Mouse (Mus musculus) CH12.LX (cell line): ENCODE data around the gene Fam53a. TPM values are rescaled to one million over a fixed set of nuclear protein-coding genes. Genes with fewer than 3 reads are reported as not detected.

Experiments used
- DNase-seq: peaks from one replicate; pipeline ENCODE4 v3.0.0-alpha.2; 2013; ENCODE audit errors: extremely low read depth
- H3K27ac ChIP-seq: 2 replicates; pipeline ENCODE4 v1.5.1; 2012; ENCODE audit warnings: low read depth, mild to moderate bottlenecking, control low read depth, moderate library complexity; ENCODE audit not compliant: insufficient read depth
- H3K27me3 ChIP-seq: replicated peaks from 2 replicates; pipeline ENCODE3; 2012; ENCODE audit warnings: inconsistent platforms
- H3K36me3 ChIP-seq, 2 experiments: replicated peaks in 1 of 2; 2 replicates each; pipeline versions ENCODE3 to v1.6.1; 2012; ENCODE audit warnings: inconsistent platforms in 1 of 2, low read length in 1 of 2, mild to moderate bottlenecking in 1 of 2, mixed read lengths in 1 of 2, moderate library complexity in 1 of 2; ENCODE audit not compliant: control insufficient read depth in 1 of 2, insufficient read depth in 1 of 2
- H3K4me1 ChIP-seq, 2 experiments: 2 replicates each; pipeline ENCODE4 v1.6.1; 2012; ENCODE audit warnings: inconsistent platforms in 1 of 2, moderate library complexity in 1 of 2; ENCODE audit not compliant: insufficient read depth in 2 of 2, control insufficient read depth in 1 of 2
- H3K4me2 ChIP-seq: 2 replicates; pipeline ENCODE4 v1.6.1; 2012; ENCODE audit warnings: low read depth, mild to moderate bottlenecking, control low read depth; ENCODE audit not compliant: poor library complexity, insufficient read depth, severe bottlenecking
- H3K4me3 ChIP-seq, 3 experiments: fragments of 150-350 bp in 1 of 3; sonication (generic) in 1 of 3; replicated peaks in 1 of 3; 2 replicates each; pipeline versions ENCODE3 to v1.5.1; 2011 to 2012; ENCODE audit warnings: low read depth in 2 of 3, low read length in 2 of 3, mild to moderate bottlenecking in 2 of 3, moderate library complexity in 2 of 3, control low read depth in 1 of 3, improper control_type of control experiment in 1 of 3, inconsistent platforms in 1 of 3, mixed read lengths in 1 of 3; ENCODE audit not compliant: poor library complexity in 1 of 3
- H3K79me2 ChIP-seq: replicated peaks from 2 replicates; pipeline ENCODE4 v1.6.1; 2012; ENCODE audit warnings: mild to moderate bottlenecking, moderate library complexity; ENCODE audit not compliant: control insufficient read depth, poor library complexity, insufficient read depth, severe bottlenecking; ENCODE audit errors: extremely low read depth
- H3K9ac ChIP-seq: 2 replicates; pipeline ENCODE4 v1.6.1; 2012; ENCODE audit warnings: low read depth, mild to moderate bottlenecking, control low read depth, moderate library complexity; ENCODE audit not compliant: insufficient read depth
- H3K9me3 ChIP-seq: replicated peaks from 2 replicates; pipeline ENCODE3; 2012; ENCODE audit warnings: low read length, inconsistent platforms, mixed read lengths
- CHD2 ChIP-seq: IDR thresholded peaks from 2 replicates; pipeline ENCODE4 v1.6.1; 2011; ENCODE audit warnings: low read length, improper control_type of control experiment
- CTCF ChIP-seq, 2 experiments: IDR thresholded peaks in 1 of 2; conservative IDR thresholded peaks in 1 of 2; 2 replicates each; pipeline ENCODE4 v1.5.1; 2011 to 2012; ENCODE audit warnings: low read depth in 2 of 2, low read length in 2 of 2, improper control_type of control experiment in 1 of 2, inconsistent platforms in 1 of 2, mild to moderate bottlenecking in 1 of 2, moderate library complexity in 1 of 2
- EP300 ChIP-seq: IDR thresholded peaks from 2 replicates; pipeline ENCODE4 v1.6.1; 2011; ENCODE audit warnings: low read length, improper control_type of control experiment
- ETS1 ChIP-seq: conservative IDR thresholded peaks from 2 replicates; pipeline ENCODE4 v1.6.1; 2012; ENCODE audit warnings: low read depth, mild to moderate bottlenecking, inconsistent platforms, low read length, improper control_type of control experiment, moderate library complexity
- GABPA ChIP-seq: IDR thresholded peaks from 2 replicates; pipeline ENCODE4 v1.6.1; 2012; ENCODE audit warnings: low read depth, low read length, improper control_type of control experiment, inconsistent platforms; ENCODE audit not compliant: insufficient replicate concordance
- KAT2A ChIP-seq: IDR thresholded peaks from 2 replicates; pipeline ENCODE4 v1.6.1; 2012; ENCODE audit warnings: low read length, improper control_type of control experiment, inconsistent platforms; ENCODE audit not compliant: insufficient replicate concordance
- MAX ChIP-seq: IDR thresholded peaks from 2 replicates; pipeline ENCODE4 v1.6.1; 2011; ENCODE audit warnings: low read length, improper control_type of control experiment
- MEF2A ChIP-seq: IDR thresholded peaks from 2 replicates; pipeline ENCODE4 v1.6.1; 2014; ENCODE audit warnings: low read depth, mild to moderate bottlenecking, inconsistent platforms, low read length, improper control_type of control experiment, borderline replicate concordance
- MYC ChIP-seq: IDR thresholded peaks from 2 replicates; pipeline ENCODE4 v1.6.1; 2011; ENCODE audit warnings: low read depth, mild to moderate bottlenecking, improper control_type of control experiment, low read length
- POLR2AphosphoS2 ChIP-seq: IDR thresholded peaks from 2 replicates; pipeline ENCODE4 v1.6.1; 2011; ENCODE audit warnings: low read depth, low read length, improper control_type of control experiment
- RAD21 ChIP-seq: IDR thresholded peaks from 2 replicates; pipeline ENCODE4 v1.6.1; 2011; ENCODE audit warnings: low read depth, mild to moderate bottlenecking, low read length, improper control_type of control experiment, moderate library complexity
- RCOR1 ChIP-seq: conservative IDR thresholded peaks from 2 replicates; pipeline ENCODE4 v1.6.1; 2012; ENCODE audit warnings: low read depth, mild to moderate bottlenecking, inconsistent platforms, low read length, improper control_type of control experiment
- SMC3 ChIP-seq: IDR thresholded peaks from 2 replicates; pipeline ENCODE4 v1.6.1; 2011; ENCODE audit warnings: low read depth, low read length, improper control_type of control experiment
- TBP ChIP-seq: conservative IDR thresholded peaks from 2 replicates; pipeline ENCODE4 v1.6.1; 2011; ENCODE audit warnings: low read depth, low read length, improper control_type of control experiment
- TCF12 ChIP-seq: IDR thresholded peaks from 2 replicates; pipeline ENCODE4 v1.6.1; 2014; ENCODE audit warnings: low read depth, mild to moderate bottlenecking, inconsistent platforms, low read length, improper control_type of control experiment
- UBTF ChIP-seq: IDR thresholded peaks from 2 replicates; pipeline ENCODE4 v1.6.1; 2012; ENCODE audit warnings: low read depth, mild to moderate bottlenecking, inconsistent platforms, low read length, improper control_type of control experiment, moderate library complexity
- ZNF384 ChIP-seq: IDR thresholded peaks from 2 replicates; pipeline ENCODE4 v1.6.1; 2012; ENCODE audit warnings: low read depth, low read length, improper control_type of control experiment, inconsistent platforms
- dilution Hi-C: fragments of 300-500 bp; cut with MboI; formaldehyde crosslinking; loops from 2 replicates; pipeline ENCODE4 v1.14.3; 2020; ENCODE audit warnings: low sequenced_read_pairs; ENCODE audit not compliant: extremely low pct_unique_long_range_greater_than_20kb, extremely low pct_ligation_motif_present
- in situ Hi-C: fragments of 300-500 bp; cut with MboI; formaldehyde crosslinking; loops from 3 replicates; pipeline ENCODE4 v1.14.3; 2019; ENCODE audit warnings: low sequenced_read_pairs, low pct_ligation_motif_present, low pct_unique_long_range_greater_than_20kb, mixed read lengths
- polyA plus RNA-seq: library from polyadenylated mRNA; unstranded; fragments of >175 nt; gene quantifications from 2 replicates; pipeline ENCODE4 v1.2.1, GENCODE M21; 2012; ENCODE audit warnings: low read depth; ENCODE audit not compliant: insufficient read length
- total RNA-seq, 2 experiments: library from RNA; depleted of rRNA; stranded (reverse); fragments of 300-350 nt in 1 of 2; fragments of >200 nt in 1 of 2; gene quantifications; 2 replicates each; pipeline ENCODE4 v1.2.3; 2012 to 2014

Fam53a gene
- total and polyA plus RNA-seq, 3 experiments, result 26.6 to 33.4 (median 29.2) TPM

- no peak overlapping the region for H3K27ac ChIP-seq
- dilution Hi-C loops, result no loop called here
- H3K4me1 ChIP-seq, result peaks cover 0 to 13% of the 10 kb centered on the region in 2 experiments; a peak in 2 of 4 replicates
- H3K27me3 ChIP-seq, result no peaks in the 10 kb centered on the region
- H3K4me3 ChIP-seq, result no peak overlapping the region
- H3K9me3 ChIP-seq, result no peaks in the 10 kb centered on the region
- DNase-seq, result no peak
- H3K9ac ChIP-seq, result no peak overlapping the region
- H3K79me2 ChIP-seq, result 0 out of 2 replicates have a peak, but pooled peaks cover 4% of the 10 kb centered on the region
- no peak overlapping the region for H3K4me2 ChIP-seq
- peaks cover 18 to 74% of the 10 kb centered on the region in 2 experiments for H3K36me3 ChIP-seq
- TF ChIP-seq SMC3, result no peak
- TF ChIP-seq CTCF (conservative IDR thresholded peaks at IDR 0.05 in 1 of 2, IDR thresholded peaks at IDR 0.05 in 1 of 2; ENCODE audit: low read depth in 2 of 2, low read length in 2 of 2), result no peak
- TF ChIP-seq GABPA, result no peak
- in situ Hi-C loops, result no loop called here
Observed at GRCm38 (mm10) chr5:33614391-33614790, 15.0 kb downstream of the Fam53a start.

- in situ Hi-C loops (no loop called here), dilution Hi-C loops (no loop called here)
- H3K36me3 ChIP-seq, result peaks cover 42 to 86% of the 10 kb centered on the region in 2 experiments
- H3K9ac ChIP-seq, result no peak overlapping the region
- DNase-seq, result no peak
- H3K4me3 ChIP-seq, result no peak overlapping the region
- H3K79me2 ChIP-seq, result 0 out of 2 replicates have a peak, but pooled peaks cover 4% of the 10 kb centered on the region
- H3K27ac ChIP-seq, result no peak overlapping the region
- no peaks in the 10 kb centered on the region for H3K27me3 ChIP-seq
- peaks cover 0 to 5% of the 10 kb centered on the region in 2 experiments; a peak in 1 of 4 replicates for H3K4me1 ChIP-seq
- H3K4me2 ChIP-seq, result no peak overlapping the region
- TF ChIP-seq MEF2A, result no peak
- no peak for TF ChIP-seq TBP
- no peak for TF ChIP-seq ETS1
- no peak for TF ChIP-seq RCOR1
- TF ChIP-seq POLR2AphosphoS2, result no peak
- no peak for TF ChIP-seq MAX
- TF ChIP-seq ZNF384, result no peak
- TF ChIP-seq EP300, result no peak
- TF ChIP-seq SMC3, result no peak
- no peak for TF ChIP-seq CHD2
- no peak for TF ChIP-seq TCF12
- TF ChIP-seq GABPA, result no peak
- TF ChIP-seq KAT2A, result no peak
- TF ChIP-seq RAD21, result no peak
- TF ChIP-seq UBTF, result no peak
- no peak for TF ChIP-seq MYC
- TF ChIP-seq, all 38 proteins: peak for 0
- no peaks in the 10 kb centered on the region for H3K9me3 ChIP-seq
Observed at GRCm38 (mm10) chr5:33611795-33612194, 17.6 kb downstream of the Fam53a start.
